Mouse (Mus musculus): Measurements from ENCODE around the gene Cib2. TPM values are rescaled to one million over a fixed set of nuclear protein-coding genes. Genes with fewer than 3 reads are reported as not detected.

Cib2 gene
- polyA plus RNA-seq, 1 experiment from 2014 or later, result 36.4 TPM

DNA sequence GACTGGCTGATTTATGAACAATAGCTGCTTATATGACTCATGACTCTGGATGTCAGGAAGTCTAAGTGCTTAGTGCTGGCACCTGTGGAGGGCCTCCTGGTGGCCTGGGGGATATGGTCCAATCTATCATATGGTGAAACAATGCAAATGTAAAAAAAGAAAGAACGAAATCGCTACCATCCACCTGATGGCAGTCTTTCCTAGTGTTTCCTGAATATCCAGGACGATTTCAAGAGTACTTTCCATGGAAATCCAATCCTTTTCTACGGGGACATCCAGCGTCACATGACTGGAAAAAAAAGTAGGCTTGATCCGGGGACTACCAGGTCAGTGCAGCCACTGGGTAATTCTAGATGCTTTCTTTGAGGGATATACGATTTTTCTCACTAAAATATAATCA, 32.3 kb downstream of the Cib2 start:
- no peak for ATAC-seq (ENCODE audit: insufficient number of reproducible peaks, insufficient read depth, low FRiP score, low TSS enrichment, low read depth)
- no peaks in the 10 kb centered on the region for H3K4me1 ChIP-seq
- WGBS, result 67% methylated on average over 7 of the region's 7 CpGs

DNA sequence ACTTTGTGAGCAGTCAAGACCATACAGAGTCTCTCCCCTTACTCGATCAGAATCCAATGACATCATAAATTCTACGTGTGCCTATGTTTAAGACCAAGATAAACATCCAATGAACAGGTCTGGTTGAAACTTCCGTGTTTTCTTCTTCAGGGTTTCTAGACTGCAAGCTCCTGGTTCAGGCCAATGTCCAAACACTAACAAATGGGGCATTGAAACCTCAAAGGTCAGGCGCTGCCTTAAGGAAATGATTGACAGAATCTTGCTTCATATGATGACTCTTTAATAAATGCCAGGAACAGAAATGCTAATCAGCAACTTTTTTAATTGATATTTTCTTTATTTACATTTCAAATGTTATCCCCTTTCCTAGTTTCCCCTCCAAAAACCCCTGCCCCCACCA, 39.7 kb downstream of the Cib2 start:
- H3K27me3 ChIP-seq, result no peaks in the 10 kb centered on the region
- no peaks in the 10 kb centered on the region for H3K4me1 ChIP-seq
- no peak overlapping the region for H3K4me2 ChIP-seq
- H3K9me3 ChIP-seq, result no peaks in the 10 kb centered on the region
- ATAC-seq (ENCODE audit: insufficient number of reproducible peaks, insufficient read depth, low FRiP score, low TSS enrichment, low read depth), result no peak
- H3K36me3 ChIP-seq, result no peaks in the 10 kb centered on the region
- H3K4me3 ChIP-seq, result no peak overlapping the region
- H3K27ac ChIP-seq, result no peak overlapping the region
- no peak overlapping the region for H3K9ac ChIP-seq
- 83% methylated on average over 4 of the region's 4 CpGs for WGBS

More for the DNA sequence above, 32.3 kb downstream of the Cib2 start:
- H3K9me3 ChIP-seq, result no peaks in the 10 kb centered on the region
- H3K36me3 ChIP-seq, result no peaks in the 10 kb centered on the region
- H3K4me3 ChIP-seq, result no peak overlapping the region
- no peak overlapping the region for H3K4me2 ChIP-seq
- H3K9ac ChIP-seq, result no peak overlapping the region
- no peak overlapping the region for H3K27ac ChIP-seq
- no peaks in the 10 kb centered on the region for H3K27me3 ChIP-seq

DNA sequence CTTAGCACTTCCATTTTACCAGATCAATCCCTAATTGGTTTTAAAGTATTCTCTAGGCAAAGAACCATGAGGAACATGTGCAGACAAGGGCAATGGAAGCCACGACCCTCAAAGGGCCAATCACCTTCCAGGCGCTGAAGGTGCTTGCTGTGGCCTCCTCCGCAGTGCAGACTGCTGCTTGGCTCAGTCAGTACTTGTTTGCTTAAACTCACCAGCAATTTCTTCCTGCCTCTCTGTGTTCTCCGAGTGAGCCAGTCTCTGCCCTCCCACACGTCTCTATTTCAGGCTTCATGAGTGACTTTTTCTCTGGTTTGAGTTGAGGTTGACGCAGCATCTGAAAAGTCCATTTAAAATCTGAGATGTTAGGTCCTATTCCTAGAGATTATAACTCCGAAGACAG, 41.1 kb downstream of the Cib2 start:
- no peak overlapping the region for H3K9ac ChIP-seq
- H3K36me3 ChIP-seq, result no peaks in the 10 kb centered on the region
- no peak for ATAC-seq (ENCODE audit: insufficient number of reproducible peaks, insufficient read depth, low FRiP score, low TSS enrichment, low read depth)
- no peak overlapping the region for H3K27ac ChIP-seq
- no peaks in the 10 kb centered on the region for H3K27me3 ChIP-seq
- H3K4me1 ChIP-seq, result no peaks in the 10 kb centered on the region
- H3K4me3 ChIP-seq, result no peak overlapping the region
- 66% methylated on average over 7 of the region's 7 CpGs for WGBS
- H3K9me3 ChIP-seq, result no peaks in the 10 kb centered on the region
- H3K4me2 ChIP-seq, result no peak overlapping the region

DNA sequence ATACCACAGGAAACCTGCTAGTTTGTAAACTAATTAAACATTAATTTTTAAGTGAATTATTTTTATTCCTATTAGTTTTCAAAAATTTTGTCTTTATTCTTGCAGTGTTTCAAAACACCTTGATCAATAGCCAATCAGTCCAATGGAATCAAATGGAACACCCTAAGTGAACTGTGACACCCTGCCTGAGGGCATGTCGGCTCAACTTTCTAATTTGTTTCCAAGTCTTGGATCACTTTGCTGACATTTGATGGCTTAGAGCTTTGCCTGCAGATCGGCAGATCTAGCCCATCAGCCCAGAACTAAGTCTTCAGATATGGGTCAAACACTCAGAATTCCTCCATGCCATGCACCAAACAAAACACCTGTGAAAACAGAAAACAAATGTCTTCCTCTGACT, 44.0 kb downstream of the Cib2 start:
- Histone ChIP-seq H3K4me3 (no peak overlapping the region), H3K4me2 (no peak overlapping the region), H3K27me3 (no peaks in the 10 kb centered on the region), H3K9me3 (no peaks in the 10 kb centered on the region), H3K36me3 (no peaks in the 10 kb centered on the region), H3K9ac (no peak overlapping the region), H3K27ac (no peak overlapping the region), H3K4me1 (no peaks in the 10 kb centered on the region)
- WGBS, result 45% methylated on average over 2 of the region's 2 CpGs
- ATAC-seq (ENCODE audit: insufficient number of reproducible peaks, insufficient read depth, low FRiP score, low TSS enrichment, low read depth), result no peak

DNA sequence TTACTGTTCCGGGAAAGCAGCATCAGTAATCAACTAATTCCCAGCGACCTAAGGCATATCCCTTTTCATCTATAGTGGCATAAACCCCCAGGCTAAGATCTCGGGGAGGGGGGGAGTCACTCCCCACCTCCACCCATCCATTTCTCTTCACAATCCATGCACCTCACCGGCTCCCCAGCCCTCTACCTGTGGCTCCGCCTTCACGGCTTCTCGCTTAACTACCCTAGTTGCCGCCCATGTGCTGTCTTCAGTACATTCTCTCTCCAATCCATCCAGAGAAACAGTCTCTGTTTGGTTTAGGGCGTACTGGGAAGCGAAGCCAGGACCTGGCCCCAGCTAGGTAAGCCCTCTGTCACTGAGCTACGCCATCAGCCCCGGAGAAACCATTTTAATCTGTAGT, 57.1 kb downstream of the Cib2 start:
- H3K9ac ChIP-seq, result peak overlapping the region; percentile 12; the same call in 1 of the 2 replicates
- ATAC-seq (ENCODE audit: insufficient number of reproducible peaks, insufficient read depth, low FRiP score, low TSS enrichment, low read depth), result no peak
- peak overlapping the region; percentile 98 for H3K4me2 ChIP-seq
- peaks cover 22% of the 10 kb centered on the region for H3K27me3 ChIP-seq
- 0 out of 2 replicates have a peak overlapping the region, but pooled peaks have one; percentile 76 for H3K4me3 ChIP-seq
- H3K36me3 ChIP-seq, result no peaks in the 10 kb centered on the region
- H3K4me1 ChIP-seq, result no peaks in the 10 kb centered on the region
- no peaks in the 10 kb centered on the region for H3K9me3 ChIP-seq
- no peak overlapping the region for H3K27ac ChIP-seq
- WGBS, result 8% methylated on average over 12 of the region's 12 CpGs

DNA sequence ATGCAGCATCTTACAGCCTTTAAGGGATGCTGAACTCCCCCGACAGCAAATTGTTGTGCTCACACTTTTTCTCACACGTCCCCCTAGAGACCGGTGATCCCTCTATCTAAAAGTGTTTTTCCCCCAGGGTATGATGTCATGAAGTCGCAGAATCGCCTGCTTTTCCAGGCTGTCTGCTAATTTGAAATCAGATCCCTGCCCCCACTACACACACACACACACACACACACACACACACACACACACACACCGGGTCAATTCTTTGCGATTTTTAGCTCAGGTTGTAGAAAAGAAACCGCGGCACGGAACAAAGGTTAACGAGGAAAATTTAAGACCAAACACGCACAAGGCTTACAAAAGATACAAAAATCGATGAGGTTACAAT, 57.9 kb downstream of the Cib2 start:
- Histone ChIP-seq H3K4me2 (peak overlapping the region; percentile 98), H3K4me3 (peak overlapping the region; percentile 76), H3K36me3 (no peaks in the 10 kb centered on the region), H3K27ac (no peak overlapping the region), H3K4me1 (no peaks in the 10 kb centered on the region), H3K9ac (peak overlapping the region; percentile 82), H3K27me3 (peaks cover 22% of the 10 kb centered on the region), H3K9me3 (no peaks in the 10 kb centered on the region)
- 4% methylated on average over 13 of the region's 13 CpGs for WGBS
- ATAC-seq (ENCODE audit: insufficient number of reproducible peaks, insufficient read depth, low FRiP score, low TSS enrichment, low read depth), result peak; percentile 2; the same call in 1 of the 2 replicates

DNA sequence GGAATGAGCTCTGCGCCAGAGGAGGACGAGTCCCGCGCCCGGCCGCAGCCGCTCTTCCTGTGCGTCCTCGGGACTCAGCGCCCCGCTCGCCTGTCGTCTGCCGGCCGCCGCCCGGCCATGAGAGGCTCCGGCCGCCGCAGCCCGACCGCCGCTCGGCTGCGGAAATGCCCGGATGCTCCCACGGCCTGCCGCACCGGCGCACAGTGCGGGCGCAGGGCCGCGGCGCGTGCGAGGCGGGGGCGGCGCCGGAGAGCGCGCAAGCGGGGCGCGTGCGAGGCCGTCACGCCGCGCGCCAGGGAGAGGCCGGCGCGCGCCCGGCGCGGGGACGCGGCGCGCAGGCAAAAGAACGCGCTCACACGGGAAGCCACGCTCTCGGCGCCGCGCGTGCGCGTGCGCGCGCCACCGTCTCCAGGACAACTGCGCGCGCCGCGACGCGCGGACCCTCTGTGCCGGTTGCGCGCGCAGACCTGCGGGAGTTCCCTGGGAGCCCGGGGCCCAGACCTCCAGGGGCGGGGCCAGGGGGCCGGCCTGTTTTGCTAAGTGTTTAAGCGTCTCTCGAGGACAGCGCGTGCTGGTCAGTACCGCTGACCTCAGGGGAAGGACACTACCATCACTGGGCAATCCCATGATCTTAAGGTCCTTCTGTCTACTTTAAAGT, 58.4 kb downstream of the Cib2 start, which contains the start of gene Dmxl2:
Gene Dmxl2 (minus strand): TSS at position 174 of the 658 bp plus-strand sequence.
- H3K9me3 ChIP-seq, result no peaks in the 10 kb centered on the region
- H3K4me3 ChIP-seq, result peak within 1 kb of the TSS; percentile 76
- peaks cover 22% of the 10 kb centered on the region for H3K27me3 ChIP-seq
- no peak within 1 kb of the TSS for H3K27ac ChIP-seq
- H3K9ac ChIP-seq, result peak within 1 kb of the TSS; percentile 82
- peak within 1 kb of the TSS; percentile 98 for H3K4me2 ChIP-seq
- WGBS, result under 1% methylated on average over 94 of the region's 99 CpGs
- ATAC-seq (ENCODE audit: insufficient number of reproducible peaks, insufficient read depth, low FRiP score, low TSS enrichment, low read depth), result peak; percentile 86
- H3K4me1 ChIP-seq, result no peaks in the 10 kb centered on the region
- H3K36me3 ChIP-seq, result no peaks in the 10 kb centered on the region

DNA sequence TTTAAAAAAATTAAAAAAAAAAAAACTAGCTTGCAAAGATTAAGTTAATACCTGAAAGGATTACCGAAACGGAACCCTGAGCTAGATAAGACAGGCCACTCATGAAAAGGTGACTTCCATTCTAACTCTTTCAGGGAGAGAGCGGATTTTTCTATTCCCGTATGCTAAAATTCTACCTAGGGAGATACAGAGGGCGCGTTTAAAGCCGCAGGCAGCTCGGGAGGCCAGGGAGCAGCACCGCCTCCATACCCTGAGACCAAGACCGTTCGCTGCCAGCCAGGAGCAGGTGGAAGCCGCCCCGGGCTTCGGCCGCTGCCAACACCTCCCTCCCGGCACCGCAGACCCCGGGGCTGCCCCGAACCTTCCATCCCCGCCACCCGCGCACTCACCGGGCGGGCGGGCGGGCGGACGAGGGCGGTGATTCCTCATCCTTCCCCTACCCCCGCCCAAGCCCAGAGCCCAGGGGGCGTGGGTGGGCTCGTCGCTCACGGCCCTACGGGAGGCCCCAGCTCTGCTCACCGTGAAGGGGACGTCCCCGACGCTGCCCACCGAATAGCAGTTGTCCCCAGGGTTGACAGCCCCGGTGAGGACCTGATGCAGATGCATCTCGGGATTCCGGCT, 59.1 kb downstream of the Cib2 start:
- Histone ChIP-seq H3K9ac (peak overlapping the region; percentile 82), H3K4me2 (peak overlapping the region; percentile 98), H3K27ac (no peak overlapping the region), H3K36me3 (no peaks in the 10 kb centered on the region), H3K9me3 (no peaks in the 10 kb centered on the region), H3K27me3 (peaks cover 22% of the 10 kb centered on the region), H3K4me1 (no peaks in the 10 kb centered on the region), H3K4me3 (peak overlapping the region; percentile 76)
- under 1% methylated on average over 43 of the region's 43 CpGs for WGBS
- ATAC-seq (ENCODE audit: insufficient number of reproducible peaks, insufficient read depth, low FRiP score, low TSS enrichment, low read depth), result peak; percentile 50; the same call in 1 of the 2 replicates

DNA sequence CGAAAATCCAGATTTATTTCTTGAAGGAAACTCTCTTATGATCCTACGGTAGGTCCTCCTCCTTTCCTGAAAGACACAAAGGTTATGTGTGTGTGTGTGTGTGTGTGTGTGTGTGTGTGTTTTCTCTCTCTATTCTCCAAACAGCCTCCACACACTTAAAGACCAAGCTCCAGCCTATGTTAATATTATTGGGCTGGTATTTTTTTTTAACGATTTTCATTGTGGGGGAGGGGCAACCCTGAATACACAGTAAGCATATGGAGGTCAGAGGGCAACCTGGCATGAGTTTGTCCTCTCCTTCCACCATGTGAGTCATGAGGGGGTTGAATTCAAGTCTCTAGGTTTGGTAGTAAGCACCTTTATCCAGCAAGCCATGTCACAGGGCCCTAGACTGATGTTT, 60.2 kb downstream of the Cib2 start:
- Histone ChIP-seq H3K36me3 (no peaks in the 10 kb centered on the region), H3K4me3 (no peak overlapping the region), H3K9ac (no peak overlapping the region), H3K4me2 (no peak overlapping the region), H3K27me3 (peaks cover 22% of the 10 kb centered on the region), H3K27ac (no peak overlapping the region), H3K9me3 (no peaks in the 10 kb centered on the region), H3K4me1 (no peaks in the 10 kb centered on the region)
- WGBS, result 86% methylated on average over 3 of the region's 3 CpGs
- ATAC-seq (ENCODE audit: insufficient number of reproducible peaks, insufficient read depth, low FRiP score, low TSS enrichment, low read depth), result no peak

DNA sequence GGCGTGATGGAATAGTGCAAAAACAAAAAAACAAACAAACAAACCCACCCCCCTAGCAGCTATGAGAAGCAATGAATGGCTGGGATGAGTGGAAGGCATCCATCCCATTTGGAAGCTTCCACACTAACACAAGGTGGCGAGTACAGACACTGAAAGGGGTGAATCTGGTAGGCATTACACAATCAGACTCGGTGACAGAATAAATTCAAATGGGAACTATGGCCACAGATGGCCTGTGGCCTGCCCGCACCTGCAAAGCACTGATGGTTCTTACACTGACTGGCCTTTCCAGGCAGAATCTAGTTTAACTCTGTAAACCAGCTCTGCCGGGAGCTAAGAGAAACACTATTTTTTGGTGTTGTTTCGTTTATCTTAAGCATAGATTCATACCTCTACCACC, 60.7 kb downstream of the Cib2 start:
- Histone ChIP-seq H3K9me3 (no peaks in the 10 kb centered on the region), H3K36me3 (no peaks in the 10 kb centered on the region), H3K27me3 (peaks cover 22% of the 10 kb centered on the region), H3K9ac (no peak overlapping the region), H3K4me2 (no peak overlapping the region), H3K27ac (no peak overlapping the region), H3K4me3 (no peak overlapping the region), H3K4me1 (no peaks in the 10 kb centered on the region)
- no peak for ATAC-seq (ENCODE audit: insufficient number of reproducible peaks, insufficient read depth, low FRiP score, low TSS enrichment, low read depth)
- 82% methylated on average over 6 of the region's 6 CpGs for WGBS
